Mouse (Mus musculus): ENCODE data around the gene Hist1h2bf. TPM values are rescaled to one million over a fixed set of nuclear protein-coding genes. Genes with fewer than 3 reads are reported as not detected.
"Not testable (repeated sequence)": the region's sequence is repeated elsewhere in the genome, so short reads cannot be mapped to it uniquely, and the experiment has no call there.

The Hist1h2bf gene
- polyA plus RNA-seq, 1 experiment from 2014 or later: 3.2 TPM

GRCm38 (mm10) chr13:23593051-23593770 lies 19.2 kb upstream of the Hist1h2bf start:
- H3K27me3 ChIP-seq (ENCODE audit: control insufficient read depth, insufficient read depth, low read length): no peaks in the 10 kb centered on the region
- H3K4me1 ChIP-seq (replicated peaks; ENCODE audit: control insufficient read depth, insufficient read depth): no peaks in the 10 kb centered on the region
- no peak overlapping the region for H3K9ac ChIP-seq (ENCODE audit: low read length)
- H3K4me3 ChIP-seq (ENCODE audit: low read depth, low read length): no peak overlapping the region
- no peak overlapping the region for H3K4me2 ChIP-seq (replicated peaks; ENCODE audit: low read depth)
- 52% methylated on average over 5 of the region's 5 CpGs for WGBS
- DNase-seq (ENCODE audit: low spot score) (peak; percentile 29), ATAC-seq (ENCODE audit: low FRiP score, low TSS enrichment) (peak; percentile 51)
- H3K36me3 ChIP-seq (ENCODE audit: control insufficient read depth, insufficient read depth, low read length): no peaks in the 10 kb centered on the region
- H3K27ac ChIP-seq (replicated peaks): peak overlapping the region; percentile 49
- no peak for TF ChIP-seq CTCF (IDR thresholded peaks at IDR 0.05; ENCODE audit: low read depth)
- TF ChIP-seq EP300 (optimal IDR thresholded peaks at IDR 0.05): no peak
- H3K9me3 ChIP-seq (ENCODE audit: control insufficient read depth, low read length): no peaks in the 10 kb centered on the region

- Histone ChIP-seq H3K36me3 (ENCODE audit: control insufficient read depth, insufficient read depth, low read length) (no peaks in the 10 kb centered on the region), H3K4me3 (ENCODE audit: low read depth, low read length) (no peak overlapping the region), H3K4me1 (replicated peaks; ENCODE audit: control insufficient read depth, insufficient read depth) (no peaks in the 10 kb centered on the region), H3K9me3 (ENCODE audit: control insufficient read depth, low read length) (no peaks in the 10 kb centered on the region), H3K9ac (ENCODE audit: low read length) (no peak overlapping the region), H3K4me2 (replicated peaks; ENCODE audit: low read depth) (no peak overlapping the region), H3K27ac (replicated peaks) (no peak overlapping the region; the same call in 1 of the 2 replicates), H3K27me3 (ENCODE audit: control insufficient read depth, insufficient read depth, low read length) (no peaks in the 10 kb centered on the region)
- DNase-seq (ENCODE audit: low spot score) (no peak), ATAC-seq (ENCODE audit: low FRiP score, low TSS enrichment) (no peak)
- 64% methylated on average over 7 of the region's 7 CpGs for WGBS
- no peak for TF ChIP-seq CTCF (IDR thresholded peaks at IDR 0.05; ENCODE audit: low read depth)
- no peak for TF ChIP-seq EP300 (optimal IDR thresholded peaks at IDR 0.05)
Observed at GRCm38 (mm10) chr13:23592614-23593013, 18.6 kb upstream of the Hist1h2bf start.

DNA sequence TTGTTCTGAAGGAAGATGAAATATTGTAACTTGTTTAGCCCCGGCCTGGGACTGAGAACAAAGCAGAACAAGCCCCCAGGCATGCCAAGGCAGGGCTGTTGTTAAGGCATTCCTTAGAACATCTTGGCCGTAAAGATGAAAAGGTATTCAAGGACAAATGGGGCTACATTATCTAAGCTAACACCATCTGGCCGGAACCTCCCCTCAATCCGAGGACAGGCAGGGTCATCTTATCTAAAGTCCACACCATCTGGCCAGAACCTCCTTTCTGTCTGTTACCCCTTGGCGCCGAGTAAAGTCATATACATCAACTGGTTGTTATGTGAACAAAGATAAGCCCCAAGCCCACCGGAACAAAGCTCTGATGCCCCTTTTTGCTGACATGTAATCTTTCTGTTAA lies 17.9 kb upstream of the Hist1h2bf start:
- not testable (repeated sequence) for H3K4me3 ChIP-seq (ENCODE audit: low read depth, low read length); H3K27me3 ChIP-seq (ENCODE audit: control insufficient read depth, insufficient read depth, low read length); DNase-seq (ENCODE audit: low spot score); H3K4me1 ChIP-seq (replicated peaks; ENCODE audit: control insufficient read depth, insufficient read depth); H3K27ac ChIP-seq (replicated peaks); ATAC-seq (ENCODE audit: low FRiP score, low TSS enrichment); H3K4me2 ChIP-seq (replicated peaks; ENCODE audit: low read depth); H3K9ac ChIP-seq (ENCODE audit: low read length); H3K9me3 ChIP-seq (ENCODE audit: control insufficient read depth, low read length); H3K36me3 ChIP-seq (ENCODE audit: control insufficient read depth, insufficient read depth, low read length)
- WGBS: 74% methylated on average over 7 of the region's 7 CpGs

GRCm38 (mm10) chr13:23591206-23591605 lies 17.2 kb upstream of the Hist1h2bf start:
- Histone ChIP-seq H3K9me3 (ENCODE audit: control insufficient read depth, low read length) (no peaks in the 10 kb centered on the region), H3K4me3 (ENCODE audit: low read depth, low read length) (no peak overlapping the region), H3K27ac (replicated peaks) (no peak overlapping the region), H3K4me1 (replicated peaks; ENCODE audit: control insufficient read depth, insufficient read depth) (no peaks in the 10 kb centered on the region), H3K9ac (ENCODE audit: low read length) (no peak overlapping the region), H3K4me2 (replicated peaks; ENCODE audit: low read depth) (no peak overlapping the region), H3K36me3 (ENCODE audit: control insufficient read depth, insufficient read depth, low read length) (no peaks in the 10 kb centered on the region), H3K27me3 (ENCODE audit: control insufficient read depth, insufficient read depth, low read length) (no peaks in the 10 kb centered on the region)
- DNase-seq (ENCODE audit: low spot score) (no peak), ATAC-seq (ENCODE audit: low FRiP score, low TSS enrichment) (no peak)
- TF ChIP-seq CTCF (IDR thresholded peaks at IDR 0.05; ENCODE audit: low read depth): no peak
- 93% methylated on average over 7 of the region's 7 CpGs for WGBS

DNA sequence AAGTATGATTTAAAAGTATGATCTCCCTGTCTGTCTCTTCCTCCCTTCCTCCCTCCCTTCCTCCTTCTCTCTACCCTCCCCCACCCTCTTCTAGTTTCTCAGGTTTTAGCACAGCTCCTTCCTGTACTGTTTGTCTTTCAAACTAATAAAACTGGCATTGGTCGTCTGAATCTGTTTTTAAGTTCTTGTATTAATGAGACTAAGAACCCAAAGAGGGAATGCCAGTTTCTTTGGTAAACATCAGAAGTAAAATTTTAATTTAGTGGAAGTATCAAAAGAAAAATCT lies 12.9 kb upstream of the Hist1h2bf start:
- DNase-seq (ENCODE audit: low spot score) (no peak), ATAC-seq (ENCODE audit: low FRiP score, low TSS enrichment) (no peak)
- Histone ChIP-seq H3K4me3 (ENCODE audit: low read depth, low read length) (peak overlapping the region; percentile 57), H3K4me1 (replicated peaks; ENCODE audit: control insufficient read depth, insufficient read depth) (0 out of 2 replicates have a peak, but pooled peaks cover 2% of the 10 kb centered on the region), H3K4me2 (replicated peaks; ENCODE audit: low read depth) (peak overlapping the region; percentile 67), H3K27ac (replicated peaks) (peak overlapping the region; percentile 93), H3K9me3 (ENCODE audit: control insufficient read depth, low read length) (no peaks in the 10 kb centered on the region), H3K36me3 (ENCODE audit: control insufficient read depth, insufficient read depth, low read length) (no peaks in the 10 kb centered on the region), H3K9ac (ENCODE audit: low read length) (peak overlapping the region; percentile 62), H3K27me3 (ENCODE audit: control insufficient read depth, insufficient read depth, low read length) (no peaks in the 10 kb centered on the region)
- TF ChIP-seq CTCF (IDR thresholded peaks at IDR 0.05; ENCODE audit: low read depth) (no peak), EP300 (optimal IDR thresholded peaks at IDR 0.05) (no peak)
- WGBS: 3% methylated on average over 1 of the region's 1 CpGs

DNA sequence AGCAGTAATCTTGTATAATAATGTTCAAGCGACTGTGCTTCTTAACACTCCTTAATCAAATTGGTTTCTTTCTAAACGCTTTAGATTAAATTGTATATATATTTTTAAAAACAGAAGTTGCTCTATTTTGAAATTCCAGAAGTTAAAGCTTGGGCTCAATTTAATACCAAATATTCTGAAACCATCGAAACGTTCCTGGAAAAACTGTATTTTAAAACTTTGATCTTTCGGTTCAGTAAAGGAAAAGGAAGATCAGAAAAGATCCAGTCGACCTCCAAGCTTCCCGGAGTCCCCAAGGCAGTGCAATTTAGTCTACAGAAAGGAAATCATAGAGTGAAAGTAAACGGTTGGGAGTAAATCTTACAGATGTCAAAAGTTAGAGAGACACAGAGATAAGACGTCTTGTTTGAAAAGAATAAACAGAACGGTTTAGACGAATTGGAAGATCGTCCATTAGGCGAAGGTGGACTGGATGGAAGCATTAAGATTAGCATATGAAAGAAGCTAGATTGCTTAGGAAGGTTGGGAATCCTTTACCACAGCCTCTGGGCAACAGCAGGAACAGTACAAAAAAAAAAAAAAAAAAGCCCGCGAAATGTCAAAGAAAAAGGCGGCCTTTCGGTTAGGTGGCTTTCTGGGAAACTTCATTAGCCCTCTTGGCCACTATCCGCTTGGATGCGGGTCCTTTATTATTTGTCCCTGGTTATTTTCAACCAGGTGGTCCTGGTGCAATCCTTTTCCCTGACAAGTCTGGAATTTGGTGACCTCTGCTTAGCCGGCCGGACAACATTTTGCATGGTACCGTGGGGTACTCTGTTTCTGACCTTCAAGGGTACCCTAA lies 12.3 kb upstream of the Hist1h2bf start:
- ATAC-seq (ENCODE audit: low FRiP score, low TSS enrichment) (no peak), DNase-seq (ENCODE audit: low spot score) (no peak)
- Histone ChIP-seq H3K4me2 (replicated peaks; ENCODE audit: low read depth) (peak overlapping the region; percentile 67), H3K4me1 (replicated peaks; ENCODE audit: control insufficient read depth, insufficient read depth) (0 out of 2 replicates have a peak, but pooled peaks cover 2% of the 10 kb centered on the region), H3K27ac (replicated peaks) (peak overlapping the region; percentile 93), H3K9ac (ENCODE audit: low read length) (peak overlapping the region; percentile 62), H3K9me3 (ENCODE audit: control insufficient read depth, low read length) (no peaks in the 10 kb centered on the region), H3K27me3 (ENCODE audit: control insufficient read depth, insufficient read depth, low read length) (no peaks in the 10 kb centered on the region), H3K4me3 (ENCODE audit: low read depth, low read length) (peak overlapping the region; percentile 57), H3K36me3 (ENCODE audit: control insufficient read depth, insufficient read depth, low read length) (no peaks in the 10 kb centered on the region)
- no peak for TF ChIP-seq CTCF (IDR thresholded peaks at IDR 0.05; ENCODE audit: low read depth)
- TF ChIP-seq EP300 (optimal IDR thresholded peaks at IDR 0.05): no peak
- WGBS: under 1% methylated on average over 22 of the region's 22 CpGs

DNA sequence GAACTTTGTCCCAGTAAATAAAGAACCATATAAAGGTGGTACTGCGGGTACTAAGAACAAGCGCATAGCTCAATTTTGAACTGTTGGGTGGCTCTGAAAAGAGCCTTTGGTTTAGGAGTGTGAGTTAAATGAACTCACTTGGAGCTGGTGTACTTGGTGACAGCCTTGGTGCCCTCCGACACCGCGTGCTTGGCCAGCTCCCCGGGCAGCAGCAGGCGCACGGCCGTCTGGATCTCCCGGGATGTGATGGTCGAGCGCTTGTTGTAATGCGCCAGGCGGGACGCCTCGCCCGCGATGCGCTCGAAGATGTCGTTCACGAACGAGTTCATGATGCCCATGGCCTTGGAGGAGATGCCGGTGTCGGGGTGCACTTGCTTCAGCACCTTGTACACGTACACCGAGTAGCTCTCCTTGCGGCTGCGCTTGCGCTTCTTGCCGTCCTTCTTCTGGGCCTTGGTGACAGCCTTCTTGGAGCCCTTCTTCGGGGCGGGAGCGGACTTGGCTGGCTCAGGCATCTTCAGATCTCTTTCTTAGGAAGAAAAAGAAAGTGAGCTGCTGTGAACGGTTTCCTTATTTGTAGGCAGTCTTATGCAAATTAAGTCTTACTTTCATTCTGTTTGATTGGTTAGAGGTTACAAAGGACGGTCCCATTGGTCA lies 11.6 kb upstream of the Hist1h2bf start:
- not testable (repeated sequence) for H3K9me3 ChIP-seq (ENCODE audit: control insufficient read depth, low read length); H3K4me1 ChIP-seq (replicated peaks; ENCODE audit: control insufficient read depth, insufficient read depth); H3K36me3 ChIP-seq (ENCODE audit: control insufficient read depth, insufficient read depth, low read length); H3K27me3 ChIP-seq (ENCODE audit: control insufficient read depth, insufficient read depth, low read length)
- DNase-seq (ENCODE audit: low spot score) (peak; percentile 63), ATAC-seq (ENCODE audit: low FRiP score, low TSS enrichment) (peak; percentile 89)
- peak overlapping the region; percentile 76 for H3K9ac ChIP-seq (ENCODE audit: low read length)
- WGBS: under 1% methylated on average over 18 of the region's 36 CpGs
- peak overlapping the region; percentile 80 for H3K4me2 ChIP-seq (replicated peaks; ENCODE audit: low read depth)
- peak overlapping the region; percentile 57 for H3K4me3 ChIP-seq (ENCODE audit: low read depth, low read length)
- peak overlapping the region; percentile 97 for H3K27ac ChIP-seq (replicated peaks)
